Mouse (Mus musculus): ENCODE measurements around the gene Ltbp4.

Gene Ltbp4

GRCm38 (mm10) chr7:27258205-27258899 lies 79.1 kb downstream of the Ltbp4 start, which contains the start of gene Numbl:
TSS of gene Numbl (plus strand) at chr7:27258433.
- DNase-seq (ENCODE audit: low spot score), result peak; percentile 90

- no peak for DNase-seq (ENCODE audit: low spot score)
Measured at GRCm38 (mm10) chr7:27257852-27258204, 79.7 kb downstream of the Ltbp4 start.

GRCm38 (mm10) chr7:27257046-27257851 lies 80.2 kb downstream of the Ltbp4 start:
- peak; percentile 59 for DNase-seq (ENCODE audit: low spot score)

- DNase-seq (ENCODE audit: low spot score), result no peak
Measured at GRCm38 (mm10) chr7:27255721-27256120, 81.8 kb downstream of the Ltbp4 start.
